Mouse (Mus musculus) A20 (cell line): ENCODE measurements around the gene Lrrc32.

Experiments
- DNase-seq: peaks from one replicate; pipeline ENCODE4 v3.0.0-alpha.2; 2011; ENCODE audit warnings: low read depth, low spot score

Gene Lrrc32

DNA sequence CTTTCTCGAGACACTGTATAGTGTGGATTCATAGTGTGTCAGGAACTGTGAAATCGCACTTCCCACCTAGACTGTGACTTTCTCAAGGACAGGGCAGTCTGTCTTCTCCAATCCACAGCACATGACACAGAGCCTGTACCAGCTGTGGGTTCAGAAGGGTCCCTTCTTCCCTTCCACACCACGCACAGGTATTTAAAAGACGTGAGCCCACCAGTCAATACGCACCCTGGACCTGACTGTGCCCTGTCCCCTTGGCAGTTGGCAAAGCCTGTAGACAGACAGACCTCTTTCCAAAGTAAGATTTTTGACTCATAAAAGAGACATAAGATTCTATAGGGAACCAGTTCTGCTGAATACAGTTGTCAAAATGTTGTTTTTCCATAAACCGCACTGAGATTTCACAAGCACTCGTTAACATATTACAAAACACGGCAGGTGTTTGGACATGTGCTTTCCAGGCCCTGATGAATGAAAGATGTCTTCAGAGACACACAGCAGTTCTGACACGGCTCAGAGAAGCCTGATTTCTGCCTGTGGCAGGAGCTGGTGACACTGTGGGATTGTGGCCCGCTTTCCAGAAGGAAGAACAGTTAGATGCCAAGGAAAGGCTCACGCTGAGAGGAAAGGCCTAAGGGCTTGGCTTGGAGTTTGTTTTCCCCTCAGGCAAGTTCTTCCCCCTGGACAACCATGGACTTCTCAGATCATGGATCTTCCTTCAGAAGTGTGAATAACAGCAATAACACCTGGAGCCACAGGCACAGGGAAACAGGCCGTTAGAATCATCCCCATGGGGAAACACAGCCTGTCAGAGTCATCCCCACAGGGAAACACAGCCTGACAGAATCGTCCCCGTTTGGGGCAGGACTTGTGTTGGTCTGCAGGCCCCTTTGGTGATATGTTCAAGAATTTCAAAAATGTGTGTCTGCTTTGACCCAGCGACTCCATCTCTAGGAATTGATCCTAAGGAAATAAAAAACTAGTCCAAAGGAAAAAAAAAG, 22.2 kb downstream of the Lrrc32 start:
- no peak for DNase-seq

DNA sequence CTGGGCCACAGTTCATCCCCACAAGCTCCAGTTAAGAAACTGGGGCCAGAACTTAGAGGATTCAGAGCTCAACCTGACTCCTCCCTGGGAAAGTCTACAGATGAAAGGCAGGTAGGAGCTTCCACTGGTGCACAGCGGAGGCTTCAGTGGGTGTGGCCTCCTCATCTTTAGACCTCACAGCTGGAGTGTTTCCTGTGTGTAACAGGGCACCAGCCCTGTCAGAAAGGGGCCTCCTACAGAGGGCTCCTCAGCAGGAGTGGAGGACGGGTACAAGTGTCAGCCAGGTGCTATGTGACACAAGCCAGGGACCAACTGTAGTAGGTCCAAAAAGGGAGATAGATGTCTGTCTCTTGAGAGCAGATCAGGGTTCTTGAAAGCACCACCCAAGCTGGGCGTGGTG, 24.2 kb downstream of the Lrrc32 start:
- no peak for DNase-seq

DNA sequence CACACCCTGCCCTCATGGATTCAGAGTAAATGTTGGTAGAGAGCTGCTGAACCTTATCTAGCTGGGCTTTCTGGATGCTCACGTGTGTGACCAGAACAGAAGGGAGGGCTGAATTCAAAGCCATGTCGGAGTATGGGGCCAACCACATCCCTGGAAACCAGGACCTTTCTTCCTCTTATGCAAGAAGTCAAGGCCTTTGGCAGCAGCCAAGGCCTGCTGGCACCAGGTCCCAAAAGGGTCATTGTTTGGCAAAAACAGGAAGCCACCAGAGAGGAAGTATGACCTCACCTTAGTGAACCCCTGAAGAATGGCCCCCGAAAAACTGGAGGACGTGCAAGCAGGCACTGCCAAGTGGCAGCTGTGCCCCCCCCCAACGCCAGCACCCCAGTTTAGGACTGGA, 33.5 kb downstream of the Lrrc32 start:
- peak; percentile 60 for DNase-seq

DNA sequence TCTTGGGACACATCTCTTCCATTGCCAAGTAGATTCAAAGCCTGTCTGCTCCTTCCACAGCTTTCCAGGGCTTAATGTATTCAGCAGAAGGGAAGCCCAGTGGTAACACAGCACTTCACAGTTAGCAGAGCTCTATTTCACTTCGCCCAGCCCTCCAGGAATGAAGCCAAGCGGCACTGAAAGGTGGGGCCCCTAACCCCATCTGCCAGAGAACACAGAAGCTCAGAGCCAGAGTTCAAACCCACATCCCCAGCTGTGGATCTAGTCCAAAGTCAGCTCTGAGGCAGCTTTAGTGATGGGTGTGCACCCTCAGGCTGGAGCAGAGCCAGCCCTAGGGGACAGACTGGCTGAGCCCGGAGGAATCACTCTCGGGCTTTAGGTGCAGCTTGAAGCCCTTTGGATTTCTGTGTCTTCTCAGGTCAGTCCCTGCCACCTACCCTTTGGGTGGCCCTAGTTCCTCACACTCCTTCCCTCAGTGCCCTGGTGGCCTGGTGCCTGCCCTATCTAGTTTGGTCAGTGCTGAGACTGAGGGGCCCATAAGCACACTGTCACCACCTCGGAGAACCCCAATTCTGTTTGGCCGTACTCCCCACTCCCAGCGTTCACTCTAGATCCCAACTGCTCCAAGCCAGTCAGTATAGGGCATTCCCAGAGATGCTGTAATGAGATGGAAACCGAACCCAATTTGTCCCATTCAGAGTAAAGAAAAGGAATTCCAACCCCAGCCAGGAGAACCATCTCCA, 34.2 kb downstream of the Lrrc32 start:
- DNase-seq = peak; percentile 40

DNA sequence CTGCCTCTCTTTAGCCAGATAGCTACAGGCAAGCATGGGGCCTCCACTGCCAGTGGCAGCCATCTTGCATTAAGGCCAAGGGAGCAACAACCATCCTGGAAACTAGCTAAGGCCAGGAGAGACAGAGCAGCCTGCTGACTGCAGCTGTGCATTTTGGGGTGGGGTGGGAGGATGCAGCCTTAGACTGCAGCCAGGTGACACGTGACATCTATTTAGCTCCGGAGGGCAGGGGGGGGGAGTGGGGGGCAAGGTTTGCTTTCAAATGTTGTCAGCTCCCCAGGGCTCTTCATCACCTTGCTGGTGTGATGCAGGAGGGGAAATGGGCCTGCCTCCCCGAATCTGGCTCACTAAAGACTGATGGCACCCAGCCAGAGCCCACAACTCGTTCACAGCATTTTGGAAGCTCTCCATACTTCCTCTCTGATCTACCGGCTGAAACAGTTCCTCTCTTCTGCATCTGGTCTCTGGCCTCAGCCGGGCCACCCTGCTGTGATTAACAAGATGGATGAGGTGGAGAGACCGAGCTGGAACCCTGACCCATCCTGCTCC, 34.8 kb downstream of the Lrrc32 start:
- DNase-seq = peak; percentile 46

DNA sequence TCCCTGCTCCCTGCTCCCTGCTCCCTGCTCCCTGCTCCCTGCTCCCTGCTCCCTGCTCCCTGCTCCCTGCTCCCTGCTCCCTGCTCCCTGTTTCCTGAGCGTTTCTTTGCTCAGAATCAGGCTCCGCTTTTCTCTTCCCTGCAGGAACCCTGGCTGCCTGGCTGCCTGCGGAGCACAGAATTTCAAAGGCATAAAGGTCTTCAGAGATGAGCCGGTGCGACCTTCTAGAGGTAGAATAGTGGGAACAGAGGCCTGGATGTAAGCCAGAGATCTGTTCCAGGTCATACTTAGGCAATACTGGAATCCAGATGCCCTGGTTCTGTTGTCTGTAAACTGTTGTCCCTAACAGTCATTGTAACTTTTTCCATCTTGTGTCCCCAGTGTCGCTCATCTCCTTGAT, 35.3 kb downstream of the Lrrc32 start:
- DNase-seq = no peak

DNA sequence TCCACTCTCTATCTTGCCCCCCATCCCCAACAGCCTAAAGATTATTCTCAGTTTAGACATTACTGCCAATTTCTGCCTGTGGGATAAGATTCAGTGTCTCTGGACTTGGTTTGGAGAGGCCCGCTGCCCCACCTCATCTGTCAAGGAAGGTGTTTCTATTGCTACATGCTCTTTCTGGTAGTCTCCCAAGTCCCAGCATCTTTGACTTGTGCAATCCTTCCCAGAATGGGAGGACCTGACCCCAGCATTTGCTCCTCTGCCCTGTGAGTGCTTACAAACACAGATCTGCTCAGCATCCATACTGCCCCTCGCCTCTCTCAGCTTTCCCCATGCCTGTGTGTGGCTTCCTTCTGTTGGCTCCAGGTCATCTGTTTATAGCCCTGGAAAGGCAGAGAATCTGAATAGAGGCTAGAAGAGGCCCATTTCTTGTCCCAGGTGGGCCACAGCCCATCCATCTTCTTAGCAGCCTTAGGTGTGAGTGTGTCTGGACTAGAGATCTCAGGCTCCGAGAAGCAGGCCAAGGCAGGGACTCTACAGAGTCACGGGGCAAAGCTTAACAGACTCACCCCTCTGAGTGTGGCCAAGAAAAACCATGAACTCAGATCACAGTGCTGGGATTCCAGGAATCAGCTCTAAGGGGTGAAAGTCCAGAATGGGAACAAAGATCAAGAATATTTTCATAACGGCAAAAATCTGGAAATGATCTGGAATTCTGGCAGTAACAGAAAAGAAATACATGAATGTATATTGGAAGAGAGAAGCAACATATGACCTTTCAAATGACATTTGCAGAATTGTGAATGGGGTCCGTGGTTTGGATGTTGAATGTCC, 36.0 kb downstream of the Lrrc32 start:
- DNase-seq = no peak

DNA sequence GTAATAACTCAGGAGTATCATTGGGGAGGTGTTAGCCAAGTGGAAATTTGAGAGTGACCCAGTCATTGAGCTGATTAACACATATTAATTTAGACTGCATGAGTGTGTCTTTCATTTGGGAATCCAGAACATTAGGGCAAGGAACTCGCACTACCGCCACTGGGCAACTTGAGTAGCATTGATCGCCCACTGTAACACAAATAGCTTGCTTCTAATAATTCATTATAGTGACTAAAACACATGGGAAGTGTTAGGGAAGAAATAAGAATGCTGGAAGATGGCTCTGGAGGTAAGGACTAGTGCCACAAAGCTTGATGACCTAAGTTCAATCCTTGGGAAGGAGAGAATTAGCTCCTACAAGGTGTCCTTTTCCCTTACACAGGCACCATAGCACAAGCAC, 38.0 kb downstream of the Lrrc32 start:
- DNase-seq = no peak

DNA sequence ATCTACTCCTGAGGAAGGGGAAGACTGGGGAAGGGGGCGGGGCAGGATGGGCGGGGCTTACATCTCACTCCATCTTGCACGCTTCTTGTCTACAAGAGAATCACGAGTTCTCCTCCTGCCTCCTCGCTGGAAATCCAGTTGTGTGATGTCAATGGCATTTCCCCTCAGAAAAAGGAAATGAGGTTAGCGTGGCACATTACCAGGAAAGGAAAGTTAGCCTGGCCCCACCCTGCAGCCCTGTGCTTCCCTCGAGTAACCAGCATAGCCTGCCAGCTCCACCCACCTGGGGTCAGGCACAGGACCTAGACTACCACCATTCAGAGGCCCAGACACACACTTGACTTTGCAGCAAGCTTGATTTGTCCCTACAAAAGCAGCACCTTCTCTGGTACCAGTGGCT, 42.5 kb downstream of the Lrrc32 start:
- DNase-seq = no peak

DNA sequence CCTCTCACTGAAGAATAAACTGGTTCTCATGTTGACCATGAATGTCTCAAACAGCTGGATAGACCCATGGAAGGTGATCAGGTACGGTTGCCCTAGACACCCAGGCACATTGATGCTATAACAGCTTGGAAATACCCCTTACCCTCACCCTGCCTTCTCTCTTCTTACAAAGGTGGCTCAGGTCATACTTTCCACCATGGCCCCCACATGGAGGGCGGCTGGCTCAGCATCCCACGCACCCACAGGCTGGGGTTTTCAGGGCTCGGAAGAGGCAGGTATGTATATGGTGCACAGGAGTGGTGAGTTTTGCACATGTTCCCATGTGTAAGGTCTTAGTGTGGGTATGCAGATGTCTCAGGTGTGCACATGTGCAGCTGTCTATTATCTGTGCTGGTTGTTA, 43.9 kb downstream of the Lrrc32 start:
- no peak for DNase-seq

DNA sequence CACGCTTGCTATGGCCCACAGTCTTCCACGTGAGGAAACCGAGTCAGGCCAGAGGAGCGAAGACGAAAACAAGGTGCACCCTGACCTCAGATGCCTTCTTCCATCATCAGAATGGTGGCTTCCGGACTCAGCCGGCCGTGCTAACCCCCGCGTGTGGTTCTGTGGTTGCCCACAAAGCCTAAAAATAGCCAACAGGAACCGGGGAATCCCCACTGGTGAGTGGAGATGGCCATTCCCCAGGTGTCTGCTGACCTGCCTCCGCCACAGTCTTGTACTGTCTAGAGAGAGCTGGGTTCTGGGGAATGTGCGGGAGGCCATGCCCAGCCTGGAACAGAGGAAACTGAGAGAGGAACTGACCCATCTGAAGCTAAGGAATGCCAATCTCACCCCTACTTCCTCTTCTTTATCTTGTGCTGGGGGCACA, 45.4 kb downstream of the Lrrc32 start:
- peak; percentile 27 for DNase-seq

DNA sequence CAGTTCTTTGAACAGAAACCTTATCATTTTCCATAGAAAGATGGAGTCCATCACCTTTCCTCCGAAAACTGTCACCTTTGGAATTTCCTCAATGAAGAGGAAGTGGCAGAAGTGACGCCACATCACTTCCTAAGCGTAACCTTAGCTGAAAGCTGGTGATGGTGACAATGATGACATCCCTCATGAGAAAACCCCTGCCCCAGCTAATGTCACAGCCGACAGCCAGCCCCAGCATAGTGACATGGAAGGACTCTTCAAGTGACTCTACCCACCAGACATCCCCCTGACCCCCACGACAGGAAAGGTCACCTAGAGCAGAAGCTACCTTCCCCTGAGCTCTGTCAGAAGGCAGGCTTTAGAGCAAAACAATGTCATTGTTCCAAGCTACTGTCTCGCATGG, 46.1 kb downstream of the Lrrc32 start:
- no peak for DNase-seq

DNA sequence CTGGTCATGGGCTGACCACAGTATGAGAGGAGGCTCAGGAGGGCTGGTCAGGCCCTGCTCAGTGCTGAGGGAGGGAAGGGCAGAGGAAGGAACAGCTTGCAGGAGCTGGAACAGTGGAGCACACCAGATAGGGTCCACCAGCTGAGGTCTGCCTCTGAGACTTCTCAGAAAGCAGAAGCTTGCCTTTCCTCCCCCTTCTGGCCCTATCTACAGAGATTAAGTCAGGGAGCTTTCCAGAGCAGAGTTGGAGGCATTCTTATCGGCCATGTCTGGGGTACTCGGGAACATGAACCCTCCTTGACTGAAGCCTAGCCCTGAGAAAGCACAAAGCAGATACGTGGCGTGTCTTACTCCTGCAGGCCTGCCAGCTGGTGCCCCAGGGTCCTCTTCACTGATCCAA, 46.8 kb downstream of the Lrrc32 start:
- DNase-seq = no peak

DNA sequence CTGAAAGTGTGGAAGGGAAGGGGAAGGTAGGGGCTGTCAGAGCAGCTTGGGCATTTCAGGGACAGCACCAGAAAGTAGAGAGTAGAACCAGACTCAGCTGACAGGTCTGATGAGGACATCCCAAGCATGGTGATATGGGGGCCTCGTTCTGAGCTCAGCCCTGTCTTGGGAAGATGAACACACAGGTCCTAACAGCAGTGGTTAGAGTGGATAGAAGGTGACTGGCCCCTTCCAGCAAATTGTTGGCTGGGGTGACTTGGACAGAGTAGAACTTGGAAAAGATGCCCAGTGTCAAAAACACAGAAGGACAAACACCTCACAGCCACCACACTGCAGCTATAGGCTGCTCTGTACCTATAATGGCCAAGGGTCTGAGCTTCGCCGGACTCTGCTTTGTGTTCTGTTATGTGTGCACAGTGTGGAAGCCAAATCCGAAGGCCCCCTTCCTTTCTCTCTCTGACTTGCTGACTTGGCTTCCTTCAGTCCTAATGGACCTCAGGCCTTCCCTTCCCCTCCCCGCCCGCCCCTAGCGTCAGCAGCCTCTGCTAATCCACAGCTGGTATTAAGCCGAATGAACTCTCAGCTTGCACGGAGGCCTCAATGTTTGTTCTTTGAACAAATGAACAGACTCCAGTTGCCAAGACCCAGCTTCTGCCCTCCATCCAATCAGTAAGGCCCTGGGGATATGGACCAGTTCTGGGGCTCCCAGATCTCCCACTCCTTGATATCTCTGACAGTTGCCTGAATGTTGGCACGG, 48.3 kb downstream of the Lrrc32 start:
- DNase-seq = no peak

DNA sequence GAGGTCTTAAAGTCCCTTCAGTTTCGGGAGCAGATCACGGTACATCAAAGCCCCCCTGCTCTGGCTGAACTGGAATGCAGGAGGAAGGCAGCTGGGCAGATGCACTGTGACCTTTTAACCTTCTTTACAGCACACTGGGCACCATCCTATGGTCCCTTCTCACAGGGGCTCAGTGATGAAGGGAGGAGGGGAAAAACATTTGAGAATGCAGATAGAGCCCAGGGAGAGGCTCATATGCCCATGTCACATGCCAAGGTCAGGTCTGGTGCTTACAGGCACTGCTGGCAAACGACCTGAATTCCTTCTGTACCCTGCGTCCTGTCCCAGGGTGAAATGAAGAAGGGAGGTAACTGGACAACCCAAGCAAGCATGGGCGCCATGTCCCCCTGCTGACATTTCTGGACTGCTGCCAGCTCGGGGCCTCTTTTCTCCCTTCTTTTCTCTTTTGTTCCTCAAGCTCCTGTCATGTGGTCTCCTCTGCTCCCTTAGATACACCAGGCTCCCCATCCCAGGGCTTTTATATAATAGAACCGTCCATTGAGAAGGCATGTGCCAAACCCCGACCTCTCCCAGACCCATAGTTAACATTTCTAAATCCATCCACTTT, 49.0 kb downstream of the Lrrc32 start:
- no peak for DNase-seq

DNA sequence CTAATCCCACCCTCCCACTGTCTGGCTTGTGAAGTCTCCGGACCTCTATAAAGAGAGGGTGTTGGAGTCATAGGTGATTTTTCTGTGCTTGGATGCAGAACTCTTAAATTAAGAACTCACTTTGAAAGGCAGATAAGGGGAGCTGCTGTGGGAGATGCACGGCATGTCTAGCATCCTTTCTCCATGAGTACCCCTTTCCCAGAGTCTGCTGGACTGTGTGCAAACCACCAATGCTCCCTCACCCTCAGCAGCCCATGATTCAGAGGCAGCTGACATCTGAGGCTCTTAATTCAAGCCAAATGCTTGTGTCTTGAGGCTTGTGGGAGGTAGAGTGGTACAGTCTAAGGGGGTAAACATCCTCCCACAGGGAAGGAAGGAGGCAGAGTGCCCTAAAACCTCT, 51.8 kb downstream of the Lrrc32 start:
- no peak for DNase-seq

DNA sequence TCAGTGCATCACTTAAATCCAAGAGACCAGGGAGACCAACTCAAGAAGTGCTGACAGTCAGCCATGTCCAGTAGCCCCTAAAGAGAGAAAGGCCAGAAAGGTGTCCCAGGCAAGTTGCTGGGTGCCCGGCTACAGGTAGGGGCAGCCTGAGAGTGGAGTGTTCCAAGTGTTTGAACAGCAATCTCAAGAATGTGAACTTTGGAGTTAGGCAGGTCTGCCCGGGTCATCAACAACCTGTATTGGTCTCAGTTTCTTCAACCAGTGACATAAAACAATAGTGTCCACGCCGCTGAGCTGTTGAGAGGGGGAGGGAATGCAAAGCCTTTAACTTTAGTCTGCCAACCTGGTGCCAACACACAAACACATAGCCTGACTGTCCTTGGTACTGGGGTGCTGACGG, 52.5 kb downstream of the Lrrc32 start:
- no peak for DNase-seq

DNA sequence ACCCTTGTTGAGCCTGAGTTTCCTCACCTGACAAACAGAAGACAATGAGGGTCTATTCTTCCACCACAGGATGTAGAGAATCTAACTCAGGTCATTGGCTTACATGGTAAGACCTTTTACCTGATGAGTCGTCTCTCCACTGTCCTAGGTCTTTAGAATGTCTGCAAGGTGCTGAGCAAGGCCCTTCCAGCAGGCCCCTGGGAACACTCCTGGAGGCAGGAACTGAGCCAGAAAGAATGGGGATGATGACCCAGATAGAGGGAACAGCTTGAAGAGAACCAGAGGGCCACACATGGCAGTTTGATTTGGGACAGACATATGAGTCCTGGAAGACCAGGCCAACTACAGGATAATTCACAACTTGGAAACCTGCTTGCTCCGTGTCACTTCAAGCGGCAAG, 53.2 kb downstream of the Lrrc32 start:
- no peak for DNase-seq

DNA sequence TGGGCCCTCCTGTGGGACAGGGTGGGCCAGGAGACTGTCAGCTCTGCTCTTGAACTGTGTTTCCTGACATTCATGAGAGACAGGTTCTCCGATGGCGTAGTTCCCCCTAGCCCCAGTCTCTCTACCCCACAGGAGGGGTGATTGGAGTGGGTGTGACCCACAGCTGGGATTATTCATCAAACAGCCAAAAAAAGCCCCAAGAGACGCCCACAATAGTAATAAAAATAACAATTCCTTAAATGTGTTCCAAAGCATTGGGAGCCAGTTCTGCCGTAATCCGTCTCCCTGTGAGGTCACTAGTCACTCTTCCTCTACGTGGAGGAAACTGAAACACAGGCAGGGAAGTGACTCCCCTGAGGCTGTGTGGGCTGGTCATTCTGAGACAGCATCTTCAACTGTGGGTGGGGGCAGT, 53.7 kb downstream of the Lrrc32 start:
- DNase-seq = no peak

DNA sequence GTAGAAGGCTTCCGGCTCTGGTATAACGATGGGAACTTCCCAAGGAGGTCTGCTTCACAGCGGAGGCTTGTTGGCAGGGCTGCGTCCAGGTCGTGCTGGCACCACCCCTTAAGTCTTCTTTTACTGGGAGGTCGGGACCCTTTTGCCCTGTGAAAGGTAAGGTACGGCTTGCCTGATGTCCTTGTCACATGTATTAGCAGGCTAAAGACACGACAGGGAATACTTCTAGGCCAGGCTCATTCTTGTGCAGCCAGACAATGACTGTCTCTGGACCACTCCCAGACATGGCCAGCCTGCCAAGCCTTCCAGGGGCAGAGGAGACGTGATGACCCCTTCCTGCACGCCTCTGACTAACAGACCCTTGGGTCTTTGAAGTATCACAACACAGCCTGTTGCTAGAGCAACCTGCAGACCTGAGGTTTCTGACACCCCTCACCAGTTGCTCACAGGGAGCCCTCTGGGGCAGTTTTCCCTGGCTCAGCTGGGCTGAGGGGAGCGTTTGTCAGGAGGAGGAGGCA, 54.8 kb downstream of the Lrrc32 start:
- DNase-seq = no peak
